14 mouse cellular contexts compared by ENCODE assay signal in the genomic region with DNA sequence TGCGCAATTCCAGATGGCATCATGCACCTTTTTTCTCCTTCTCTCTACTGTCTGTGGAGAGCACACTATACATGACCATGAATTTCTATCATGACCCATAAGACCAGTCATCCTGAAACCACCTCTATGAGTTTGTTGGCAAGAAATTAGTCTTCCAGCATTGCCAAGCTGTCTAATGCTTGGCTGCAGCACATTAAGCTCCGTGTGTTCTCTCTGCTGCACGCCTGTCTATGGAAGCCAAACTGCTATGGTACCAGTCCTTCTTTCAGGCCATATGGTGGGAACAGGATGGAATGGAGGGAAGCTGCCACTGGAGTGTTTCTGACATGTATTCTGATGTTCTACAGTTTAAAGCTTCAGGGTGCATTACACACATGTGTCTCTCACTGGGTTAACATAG.
DNase-seq lines count a peak whose midpoint lies in the region; ATAC-seq and TF ChIP-seq lines count a peak whose summit lies in the region.
"Had no signal": no experiment of that assay in that cellular context is flagged by ENCODE, and none has a peak within 500 bp of the region (broad histone marks: within the 10 kb centered on the region; RNA-seq: fewer than 3 reads in every experiment).

No protein-coding gene starts in this region.

- H3K27ac ChIP-seq in hindbrain, embryonic 16.5 days (ENCODE audit: low read depth, low read length) = no peak overlapping the region
- H3K27ac ChIP-seq in hindbrain, embryonic 11.5 days (ENCODE audit: low read depth, low read length) = no peak overlapping the region
- no peak overlapping the region for H3K27ac ChIP-seq in forebrain, postnatal 0 days (ENCODE audit: low read depth, low read length)
- H3K27ac ChIP-seq: liver, embryonic 12.5 days; stomach, postnatal 0 days had no signal

- H3K4me2 ChIP-seq in hindbrain, embryonic 16.5 days (ENCODE audit: low read length) = no peak overlapping the region
- H3K4me2 ChIP-seq in hindbrain, embryonic 11.5 days (replicated peaks; ENCODE audit: low read depth, low read length) = no peak overlapping the region
- no peak overlapping the region for H3K4me2 ChIP-seq in forebrain, postnatal 0 days (ENCODE audit: low read depth)
- H3K4me2 ChIP-seq: liver, embryonic 12.5 days had no signal

- TF ChIP-seq CTCF in forebrain, postnatal 0 days (IDR thresholded peaks at IDR 0.05; ENCODE audit: low read depth) = no peak

- H3K27me3 ChIP-seq in hindbrain, embryonic 16.5 days (replicated peaks; ENCODE audit: control insufficient read depth, insufficient read depth, low read length) = no peaks in the 10 kb centered on the region
- no peaks in the 10 kb centered on the region for H3K27me3 ChIP-seq in hindbrain, embryonic 11.5 days (ENCODE audit: control insufficient read depth, insufficient read depth, low read length)
- no peaks in the 10 kb centered on the region for H3K27me3 ChIP-seq in forebrain, postnatal 0 days (ENCODE audit: insufficient read depth, low read length)
- H3K27me3 ChIP-seq: liver, embryonic 12.5 days had no signal

- DNase-seq in hindbrain, embryonic 11.5 days (ENCODE audit: low spot score) = no peak
- peak; percentile 68 to 78 for DNase-seq in cerebellum, adult 18-20 months
- DNase-seq in forebrain, postnatal 0 days = peak; percentile 72
- DNase-seq in layer of hippocampus, postnatal 36 days = peak; percentile 31 to 38
- DNase-seq in right cerebral cortex, postnatal 25 days = no peak
- no peak for DNase-seq in heart, adult 11 months
- DNase-seq: kidney, postnatal 36 days; right cerebral cortex, adult 18-20 months; thymus, postnatal 4 days had no signal

- H3K4me3 ChIP-seq in hindbrain, embryonic 16.5 days (ENCODE audit: low read length) = no peak overlapping the region
- no peak overlapping the region for H3K4me3 ChIP-seq in hindbrain, embryonic 11.5 days (ENCODE audit: low read depth, low read length)
- H3K4me3 ChIP-seq in forebrain, postnatal 0 days (ENCODE audit: low read depth, low read length) = no peak overlapping the region
- H3K4me3 ChIP-seq: liver, embryonic 12.5 days had no signal

- ATAC-seq in hindbrain, embryonic 16.5 days = peak; percentile 94
- no peak for ATAC-seq in hindbrain, embryonic 11.5 days (ENCODE audit: low FRiP score)
- ATAC-seq in forebrain, postnatal 0 days = peak; percentile 88
- ATAC-seq: intestine, postnatal 0 days; liver, embryonic 12.5 days; lung, postnatal 0 days had no signal

- H3K36me3 ChIP-seq in hindbrain, embryonic 16.5 days (ENCODE audit: control insufficient read depth, insufficient read depth, low read length) = no peaks in the 10 kb centered on the region
- H3K36me3 ChIP-seq in hindbrain, embryonic 11.5 days (ENCODE audit: control insufficient read depth, insufficient read depth, low read length) = no peaks in the 10 kb centered on the region
- no peaks in the 10 kb centered on the region for H3K36me3 ChIP-seq in forebrain, postnatal 0 days (ENCODE audit: insufficient read depth)
- H3K36me3 ChIP-seq: liver, embryonic 12.5 days had no signal

- no peak overlapping the region for H3K9ac ChIP-seq in hindbrain, embryonic 16.5 days (ENCODE audit: low read depth, low read length)
- H3K9ac ChIP-seq in hindbrain, embryonic 11.5 days (ENCODE audit: low read depth, low read length) = no peak overlapping the region
- H3K9ac ChIP-seq in forebrain, postnatal 0 days = no peak overlapping the region
- H3K9ac ChIP-seq: liver, embryonic 12.5 days had no signal

- H3K4me1 ChIP-seq in hindbrain, embryonic 16.5 days (ENCODE audit: control insufficient read depth, insufficient read depth, low read depth, low read length) = no peaks in the 10 kb centered on the region
- H3K4me1 ChIP-seq in hindbrain, embryonic 11.5 days (replicated peaks; ENCODE audit: control insufficient read depth, insufficient read depth, low read length) = no peaks in the 10 kb centered on the region
- no peaks in the 10 kb centered on the region for H3K4me1 ChIP-seq in forebrain, postnatal 0 days (ENCODE audit: insufficient read depth)
- H3K4me1 ChIP-seq: liver, embryonic 12.5 days had no signal

- WGBS in hindbrain, embryonic 16.5 days = 70% methylated on average over 3 of the region's 3 CpGs
- WGBS in hindbrain, embryonic 11.5 days = 91% methylated on average over 3 of the region's 3 CpGs
- WGBS in forebrain, postnatal 0 days = 63% methylated on average over 3 of the region's 3 CpGs

- no peaks in the 10 kb centered on the region for H3K9me3 ChIP-seq in hindbrain, embryonic 16.5 days (ENCODE audit: control insufficient read depth, low read length)
- no peaks in the 10 kb centered on the region for H3K9me3 ChIP-seq in hindbrain, embryonic 11.5 days (ENCODE audit: control insufficient read depth, low read length)
- H3K9me3 ChIP-seq in forebrain, postnatal 0 days (ENCODE audit: low read length) = no peaks in the 10 kb centered on the region
- H3K9me3 ChIP-seq: liver, embryonic 12.5 days had no signal

Comparison
In these comparisons a context has a peak if more than half of its experiments do, and no peak if none do; other contexts are left out.
1. DNase-seq: peak in cerebellum, adult 18-20 months (2 of 2), forebrain, postnatal 0 days (single experiment) and layer of hippocampus, postnatal 36 days (2 of 2); none in hindbrain, embryonic 11.5 days (single experiment), right cerebral cortex, postnatal 25 days (single experiment) and heart, adult 11 months (single experiment).